Mouse (Mus musculus) intestine, embryonic 14.5 days (tissue): Measurements from ENCODE around the gene Ncapg2. TPM values are rescaled to one million over a fixed set of nuclear protein-coding genes. Genes with fewer than 3 reads are reported as not detected.

ENCODE experiments used
- ATAC-seq: fragments of 200-750 bp; cut with Nextera tagmentation; replicated peaks from 2 replicates; pipeline ENCODE4 v1.8.0; 2017; ENCODE audit warnings: low read depth, moderate number of reproducible peaks, moderate TSS enrichment, moderate library complexity; ENCODE audit not compliant: low FRiP score, low TSS enrichment
- DNase-seq: peaks from one replicate; pipeline ENCODE4 v3.0.0-alpha.2; 2018; ENCODE audit warnings: low spot score
- H3K27ac ChIP-seq: fragments of 300-500 bp; sonication (generic); 2 replicates; pipeline ENCODE4 v1.5.1; 2014; ENCODE audit warnings: low read depth, mild to moderate bottlenecking, control low read depth
- H3K27me3 ChIP-seq: fragments of 300-500 bp; sonication (generic); replicated peaks from 2 replicates; pipeline ENCODE4 v1.6.1; 2014; ENCODE audit warnings: low read length, control low read depth; ENCODE audit not compliant: control insufficient read depth, insufficient read depth
- H3K36me3 ChIP-seq: fragments of 300-500 bp; sonication (generic); 2 replicates; pipeline ENCODE4 v1.6.1; 2014; ENCODE audit warnings: low read length, control low read depth; ENCODE audit not compliant: control insufficient read depth, insufficient read depth
- H3K4me1 ChIP-seq: fragments of 300-500 bp; sonication (generic); replicated peaks from 2 replicates; pipeline ENCODE4 v1.6.1; 2014; ENCODE audit warnings: low read length, control low read depth, mixed read lengths; ENCODE audit not compliant: control insufficient read depth, insufficient read depth
- H3K4me2 ChIP-seq: fragments of 300-500 bp; sonication (generic); 2 replicates; pipeline ENCODE4 v1.6.1; 2014; ENCODE audit warnings: low read length
- H3K4me3 ChIP-seq: fragments of 300-500 bp; sonication (generic); 2 replicates; pipeline ENCODE4 v1.5.1; 2014; ENCODE audit warnings: low read depth, low read length, control low read depth, mixed read lengths
- H3K9ac ChIP-seq: fragments of 300-500 bp; sonication (generic); 2 replicates; pipeline ENCODE4 v1.6.1; 2014; ENCODE audit warnings: mild to moderate bottlenecking, low read length
- H3K9me3 ChIP-seq: fragments of 300-500 bp; sonication (generic); 2 replicates; pipeline ENCODE4 v1.6.1; 2016; ENCODE audit warnings: low read length, control low read depth; ENCODE audit not compliant: control insufficient read depth
- WGBS: fragments of 180-500 bp; shearing (Covaris S2); extraction: QIAGEN DNeasy Blood & Tissue Kit; methylation state at CpG from one replicate; pipeline ENCODE4 v1.1.7; 2014; 5-methylcytosine and 5-hydroxymethylcytosine counted together
- polyA plus RNA-seq: library from polyadenylated mRNA; unstranded; fragments of >200 nt; fragmentation: Nextera tagmentation; extraction: Ambion mirVana; gene quantifications from 2 replicates; pipeline ENCODE4 v1.2.1, GENCODE M21; 2014

Ncapg2 gene
- polyA plus RNA-seq, 1 experiment from 2014 or later, result 43.7 TPM

GRCm38 (mm10) chr12:116425392-116425791, 20.2 kb downstream of the Ncapg2 start:
- Histone ChIP-seq H3K4me2 (no peak overlapping the region), H3K9ac (no peak overlapping the region), H3K27ac (no peak overlapping the region), H3K27me3 (no peaks in the 10 kb centered on the region), H3K36me3 (peaks cover 83% of the 10 kb centered on the region), H3K9me3 (no peaks in the 10 kb centered on the region), H3K4me3 (no peak overlapping the region), H3K4me1 (no peaks in the 10 kb centered on the region)
- DNase-seq, result no peak
- 92% methylated on average over 2 of the region's 2 CpGs for WGBS
- ATAC-seq, result no peak

DNA sequence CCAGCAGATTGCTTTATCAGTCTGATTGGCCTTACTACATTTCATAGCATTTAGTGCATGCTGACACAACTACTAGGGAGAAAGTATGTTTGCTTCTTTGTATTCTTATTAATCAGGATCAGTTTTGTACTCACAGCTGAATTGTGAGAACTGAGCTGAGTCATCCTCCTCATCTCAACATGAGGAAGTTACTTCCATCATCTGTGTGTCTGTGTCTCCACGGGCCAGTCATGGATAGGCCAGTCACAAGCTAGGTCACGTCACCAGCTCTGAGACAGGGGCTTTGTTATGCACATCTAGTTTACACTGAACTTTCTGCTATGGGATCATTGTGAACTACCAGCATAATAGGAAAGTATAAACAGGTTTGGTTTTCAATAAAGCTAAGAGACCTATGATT, 28.5 kb downstream of the Ncapg2 start:
- Histone ChIP-seq H3K27me3 (no peaks in the 10 kb centered on the region), H3K4me1 (no peaks in the 10 kb centered on the region), H3K9me3 (no peaks in the 10 kb centered on the region), H3K36me3 (peaks cover 69% of the 10 kb centered on the region), H3K4me2 (no peak overlapping the region), H3K9ac (no peak overlapping the region), H3K27ac (no peak overlapping the region), H3K4me3 (no peak overlapping the region)
- 94% methylated on average over 2 of the region's 2 CpGs for WGBS
- no peak for DNase-seq
- ATAC-seq, result no peak

DNA sequence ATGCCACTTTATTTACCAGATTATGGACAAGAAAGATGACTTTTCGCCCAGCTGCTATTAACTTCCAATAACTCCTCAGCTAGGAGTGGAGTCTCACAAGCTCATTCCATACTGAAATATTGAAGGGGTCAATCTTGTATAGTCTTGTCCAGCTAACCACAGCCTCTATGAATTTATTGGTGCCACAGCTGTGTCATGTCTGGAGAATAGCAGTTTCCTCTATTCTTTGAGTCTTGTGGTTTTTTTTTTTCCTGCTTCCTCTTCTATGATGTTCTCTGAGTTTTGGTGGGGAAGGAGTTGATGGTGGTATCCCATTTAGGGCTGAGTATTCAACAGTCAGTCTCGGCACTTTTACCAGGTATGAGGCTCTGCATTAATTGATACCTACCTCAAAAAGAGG, 30.0 kb downstream of the Ncapg2 start:
- no peaks in the 10 kb centered on the region for H3K4me1 ChIP-seq
- peaks cover 75% of the 10 kb centered on the region for H3K36me3 ChIP-seq
- DNase-seq, result no peak
- no peak overlapping the region for H3K27ac ChIP-seq
- ATAC-seq, result no peak
- no peak overlapping the region for H3K4me2 ChIP-seq
- WGBS, result 87% methylated on average over 2 of the region's 2 CpGs
- no peaks in the 10 kb centered on the region for H3K27me3 ChIP-seq
- H3K4me3 ChIP-seq, result no peak overlapping the region
- H3K9ac ChIP-seq, result no peak overlapping the region
- H3K9me3 ChIP-seq, result no peaks in the 10 kb centered on the region

DNA sequence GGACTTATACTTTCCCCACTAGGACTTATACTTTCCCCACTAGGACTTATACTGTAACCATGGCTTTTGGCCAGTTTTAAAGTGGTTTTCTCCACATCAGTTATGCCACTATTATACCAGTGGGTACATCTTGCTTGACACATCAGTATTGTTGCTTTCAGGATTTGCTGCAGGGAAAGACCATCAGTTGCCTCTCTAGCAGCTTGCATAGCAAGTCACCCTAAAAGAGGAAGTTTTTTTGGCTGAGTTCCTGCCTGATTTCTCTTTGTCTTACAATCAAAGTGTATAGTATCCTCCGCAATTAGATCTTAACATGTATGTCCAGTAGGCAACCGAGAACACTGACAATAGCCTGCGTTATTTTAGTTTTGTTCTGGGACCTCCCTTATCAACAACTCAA, 30.9 kb downstream of the Ncapg2 start:
- Histone ChIP-seq H3K9me3 (no peaks in the 10 kb centered on the region), H3K27me3 (no peaks in the 10 kb centered on the region), H3K4me3 (no peak overlapping the region), H3K4me2 (no peak overlapping the region), H3K4me1 (no peaks in the 10 kb centered on the region), H3K9ac (no peak overlapping the region), H3K27ac (no peak overlapping the region), H3K36me3 (peaks cover 76% of the 10 kb centered on the region)
- 93% methylated on average over 3 of the region's 3 CpGs for whole genome bisulfite sequencing
- DNase-seq, result no peak
- no peak for ATAC-seq

- DNase-seq (no peak), ATAC-seq (no peak)
- H3K4me1 ChIP-seq, result no peaks in the 10 kb centered on the region
- H3K4me2 ChIP-seq, result no peak overlapping the region
- no peaks in the 10 kb centered on the region for H3K9me3 ChIP-seq
- no peaks in the 10 kb centered on the region for H3K27me3 ChIP-seq
- no peak overlapping the region for H3K4me3 ChIP-seq
- no peak overlapping the region for H3K27ac ChIP-seq
- 88% methylated on average over 5 of the region's 5 CpGs for WGBS
- peaks cover 85% of the 10 kb centered on the region for H3K36me3 ChIP-seq
- H3K9ac ChIP-seq, result no peak overlapping the region
Measured at GRCm38 (mm10) chr12:116438591-116438990, 33.4 kb downstream of the Ncapg2 start.

- H3K4me3 ChIP-seq, result no peak overlapping the region
- WGBS, result 76% methylated on average over 3 of the region's 3 CpGs
- no peak overlapping the region for H3K27ac ChIP-seq
- no peaks in the 10 kb centered on the region for H3K9me3 ChIP-seq
- no peaks in the 10 kb centered on the region for H3K27me3 ChIP-seq
- peaks cover 87% of the 10 kb centered on the region for H3K36me3 ChIP-seq
- no peak overlapping the region for H3K4me2 ChIP-seq
- no peak for DNase-seq
- no peak overlapping the region for H3K9ac ChIP-seq
- H3K4me1 ChIP-seq, result no peaks in the 10 kb centered on the region
- ATAC-seq, result no peak
Measured at GRCm38 (mm10) chr12:116442184-116442583, 37.0 kb downstream of the Ncapg2 start.

GRCm38 (mm10) chr12:116449536-116449935, 44.3 kb downstream of the Ncapg2 start:
- 98% methylated on average over 2 of the region's 2 CpGs for WGBS
- ATAC-seq, result no peak
- no peak for DNase-seq
- H3K4me2 ChIP-seq, result no peak overlapping the region
- H3K36me3 ChIP-seq, result peaks cover 70% of the 10 kb centered on the region
- H3K27me3 ChIP-seq, result no peaks in the 10 kb centered on the region
- H3K9ac ChIP-seq, result no peak overlapping the region
- H3K9me3 ChIP-seq, result no peaks in the 10 kb centered on the region
- no peak overlapping the region for H3K27ac ChIP-seq
- no peaks in the 10 kb centered on the region for H3K4me1 ChIP-seq
- no peak overlapping the region for H3K4me3 ChIP-seq

- peaks cover 54% of the 10 kb centered on the region for H3K36me3 ChIP-seq
- no peak for DNase-seq
- H3K4me2 ChIP-seq, result no peak overlapping the region
- H3K4me1 ChIP-seq, result no peaks in the 10 kb centered on the region
- H3K9ac ChIP-seq, result no peak overlapping the region
- H3K27me3 ChIP-seq, result no peaks in the 10 kb centered on the region
- WGBS, result 91% methylated on average over 6 of the region's 6 CpGs
- H3K9me3 ChIP-seq, result no peaks in the 10 kb centered on the region
- no peak for ATAC-seq
- H3K27ac ChIP-seq, result no peak overlapping the region
- no peak overlapping the region for H3K4me3 ChIP-seq
Measured at GRCm38 (mm10) chr12:116460379-116461065, 55.3 kb downstream of the Ncapg2 start.

GRCm38 (mm10) chr12:116467030-116467429, 61.8 kb downstream of the Ncapg2 start:
- no peak overlapping the region for H3K9ac ChIP-seq
- no peak for ATAC-seq
- no peaks in the 10 kb centered on the region for H3K4me1 ChIP-seq
- 89% methylated on average over 5 of the region's 5 CpGs for WGBS
- DNase-seq, result no peak
- H3K27ac ChIP-seq, result no peak overlapping the region
- no peaks in the 10 kb centered on the region for H3K9me3 ChIP-seq
- no peak overlapping the region for H3K4me2 ChIP-seq
- no peaks in the 10 kb centered on the region for H3K27me3 ChIP-seq
- H3K36me3 ChIP-seq, result peaks cover 5% of the 10 kb centered on the region; the same call in 1 of the 2 replicates
- H3K4me3 ChIP-seq, result no peak overlapping the region
